Mouse (Mus musculus) adrenal gland, adult (tissue): Measurements from ENCODE around the gene Nav1.
A peak's percentile ranks its signal among the peaks of the same experiment; 100 is the strongest.
"Not testable (repeated sequence)": the region's sequence is repeated elsewhere in the genome, so short reads cannot be mapped to it uniquely, and the experiment has no call there.

Source experiments
- DNase-seq, 2 experiments: peaks; one replicate each; pipeline ENCODE4 v3.0.0; 2022 to 2023; ENCODE audit warnings: low spot score in 1 of 2; ENCODE audit not compliant: inconsistent age in 2 of 2

Nav1 gene

GRCm38 (mm10) chr1:135498455-135499358, 108.4 kb downstream of the Nav1 start:
- no peak for DNase-seq

GRCm38 (mm10) chr1:135495048-135495447, 112.0 kb downstream of the Nav1 start:
- DNase-seq: no peak

GRCm38 (mm10) chr1:135493862-135494261, 113.2 kb downstream of the Nav1 start:
- DNase-seq: no peak

- DNase-seq: no peak
These were observed 114.7 kb downstream of the Nav1 start for GRCm38 (mm10) chr1:135492406-135492805.

GRCm38 (mm10) chr1:135490931-135491666, 116.0 kb downstream of the Nav1 start:
- no peak for DNase-seq

GRCm38 (mm10) chr1:135488879-135489278, 118.2 kb downstream of the Nav1 start:
- DNase-seq: no peak

GRCm38 (mm10) chr1:135485179-135485578, 121.9 kb downstream of the Nav1 start:
- DNase-seq: no peak

- not testable (repeated sequence) for DNase-seq
These were observed 122.5 kb downstream of the Nav1 start for GRCm38 (mm10) chr1:135484503-135485051.

GRCm38 (mm10) chr1:135483971-135484370, 123.1 kb downstream of the Nav1 start:
- no peak for DNase-seq

GRCm38 (mm10) chr1:135482666-135483065, 124.4 kb downstream of the Nav1 start:
- no peak for DNase-seq

GRCm38 (mm10) chr1:135481656-135482055, 125.4 kb downstream of the Nav1 start:
- DNase-seq: no peak

- no peak for DNase-seq
These were observed 126.3 kb downstream of the Nav1 start for GRCm38 (mm10) chr1:135480815-135481214.

- no peak for DNase-seq
These were observed 131.6 kb downstream of the Nav1 start for GRCm38 (mm10) chr1:135475571-135475895.

GRCm38 (mm10) chr1:135474861-135475570, 132.1 kb downstream of the Nav1 start:
- DNase-seq: peak; percentile 55 to 65

GRCm38 (mm10) chr1:135472536-135472935, 134.6 kb downstream of the Nav1 start:
- no peak for DNase-seq

GRCm38 (mm10) chr1:135471742-135472141, 135.4 kb downstream of the Nav1 start:
- peak in 1 of 2 experiments; percentile 60 for DNase-seq

GRCm38 (mm10) chr1:135470546-135470945, 136.5 kb downstream of the Nav1 start:
- peak; percentile 42 to 83 for DNase-seq

GRCm38 (mm10) chr1:135467462-135467861, 139.6 kb downstream of the Nav1 start:
- peak in 1 of 2 experiments; percentile 25 for DNase-seq

- peak in 1 of 2 experiments; percentile 61 for DNase-seq
These were observed 140.2 kb downstream of the Nav1 start for GRCm38 (mm10) chr1:135466935-135467334.

GRCm38 (mm10) chr1:135465734-135466133, 141.4 kb downstream of the Nav1 start:
- no peak for DNase-seq

GRCm38 (mm10) chr1:135462736-135463135, 144.4 kb downstream of the Nav1 start:
- no peak for DNase-seq
